Mouse (Mus musculus) kidney, postnatal 36 days (tissue): ENCODE data around the gene Slc9a3r2.
A peak's percentile ranks its signal among the peaks of the same experiment; 100 is the strongest.
"Not testable (repeated sequence)": the region's sequence is repeated elsewhere in the genome, so short reads cannot be mapped to it uniquely, and the experiment has no call there.

Experiments used
- DNase-seq, 2 experiments: peaks; one replicate each; pipeline ENCODE4 v3.0.0; 2021 to 2022; ENCODE audit warnings: mixed read lengths in 2 of 2

The Slc9a3r2 gene

DNA sequence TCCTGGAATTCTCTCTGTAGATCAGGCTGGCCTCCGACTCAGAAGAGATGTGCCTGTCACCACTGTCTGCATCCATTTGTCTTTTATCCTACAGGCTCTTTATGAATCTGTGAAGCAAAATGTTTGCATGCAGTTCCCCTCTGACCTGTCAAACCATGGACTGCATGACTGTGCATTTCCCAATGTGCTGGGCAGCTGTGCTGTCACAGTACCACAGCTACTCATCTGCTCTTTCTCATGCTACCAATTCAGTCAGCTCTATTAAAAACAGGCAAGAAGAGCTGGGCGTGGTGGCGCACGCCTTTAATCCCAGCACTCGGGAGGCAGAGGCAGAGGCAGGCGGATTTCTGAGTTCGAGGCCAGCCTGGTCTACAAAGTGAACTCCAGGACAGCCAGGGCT is 16.9 kb upstream of the Slc9a3r2 start:
- DNase-seq, result not testable (repeated sequence)

DNA sequence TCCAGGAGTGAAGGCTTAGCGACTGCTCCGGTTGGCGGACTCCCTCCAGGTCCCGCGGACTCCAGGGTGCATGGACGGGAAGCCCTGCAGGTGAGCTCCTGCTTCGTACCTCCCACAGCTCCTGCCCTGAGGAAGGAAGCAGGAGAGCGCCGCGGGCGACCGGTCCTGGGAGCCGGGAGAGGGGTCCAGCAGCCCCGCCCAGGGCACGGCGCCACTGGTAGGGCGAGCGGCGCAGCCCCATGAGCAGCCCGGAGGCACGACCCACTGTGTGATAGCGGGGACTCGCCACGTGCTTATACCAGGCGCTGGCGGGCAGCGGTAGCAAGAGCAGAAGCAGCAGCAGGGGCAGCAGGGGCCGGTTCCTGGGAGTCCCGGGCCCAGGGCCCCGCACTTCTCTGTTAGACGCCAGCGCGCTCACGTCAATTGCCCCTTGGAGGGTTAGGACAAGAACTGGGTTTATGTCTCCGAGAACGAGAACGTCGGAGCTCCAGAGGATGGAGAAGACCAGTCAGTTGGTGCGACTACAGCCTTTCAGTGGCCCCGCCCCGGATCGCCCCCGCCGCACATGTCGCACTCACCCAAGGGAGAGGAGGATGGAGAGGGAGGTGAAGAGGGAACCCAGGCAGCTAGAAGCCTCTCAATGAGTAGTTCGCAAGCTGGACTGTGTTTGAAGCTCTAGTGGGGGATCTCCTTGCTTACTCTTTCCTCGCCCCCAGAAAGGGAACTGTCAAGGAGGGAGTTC is 8.1 kb upstream of the Slc9a3r2 start, which contains the start of gene Npw:
Gene Npw, minus strand, starts transcription at position 441 of the 742 bp plus-strand sequence.
- peak in 1 of 2 experiments; percentile 52 for DNase-seq

DNA sequence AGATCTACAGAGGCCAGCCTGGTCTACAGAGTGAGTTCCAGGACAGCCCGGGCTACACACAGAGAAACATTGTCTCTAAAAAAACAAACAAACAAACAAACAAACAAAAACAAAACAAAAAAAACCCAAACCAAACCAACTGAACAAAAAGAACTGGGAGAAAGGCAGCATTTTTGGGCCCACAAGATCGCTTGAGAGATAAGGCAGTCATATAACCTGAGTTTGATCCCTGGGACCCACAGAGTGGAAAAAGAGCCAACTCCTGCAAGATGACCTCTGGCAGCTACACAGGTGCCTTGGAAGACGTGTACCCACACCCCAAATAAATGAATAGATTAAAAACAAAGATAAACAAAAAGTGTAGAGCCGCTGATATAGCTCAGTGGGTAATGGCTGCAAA is 4.8 kb upstream of the Slc9a3r2 start:
- DNase-seq, result no peak

DNA sequence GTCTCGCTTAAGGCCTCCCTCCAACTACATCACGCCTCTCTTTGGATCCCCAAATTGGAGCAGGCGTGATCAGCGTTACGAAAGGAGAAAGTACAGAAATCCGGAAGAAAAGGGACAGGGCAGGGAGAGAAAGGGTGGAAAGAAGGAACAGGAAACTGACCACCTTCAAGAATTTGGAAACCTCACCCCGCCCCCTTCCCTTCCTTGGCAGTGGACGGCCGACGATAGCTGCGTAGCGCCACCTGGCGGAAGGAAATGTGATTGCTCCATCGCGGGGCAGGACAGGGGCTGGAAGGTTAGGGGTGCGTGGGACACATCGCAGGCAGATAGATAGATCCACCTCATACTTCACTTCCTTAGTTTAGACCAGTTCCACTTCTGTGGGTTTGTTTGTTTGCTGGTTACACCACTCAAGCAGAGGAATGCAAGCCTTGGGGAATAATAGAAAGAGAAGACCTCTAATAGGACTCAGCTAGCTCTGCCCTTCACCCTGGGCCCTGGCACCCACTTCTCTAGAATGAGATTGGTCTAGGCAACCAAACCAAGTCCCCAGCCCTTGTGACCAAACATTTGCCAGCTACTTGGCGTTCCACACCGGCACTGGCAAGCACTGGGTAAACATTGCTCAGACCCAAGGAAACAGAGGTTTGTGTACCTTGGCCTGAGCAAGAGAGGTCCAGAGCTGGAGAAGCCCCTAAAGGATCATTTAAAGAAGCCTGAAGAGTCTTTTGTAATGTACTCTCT is 4.0 kb upstream of the Slc9a3r2 start:
- DNase-seq, result peak; percentile 77 to 92

DNA sequence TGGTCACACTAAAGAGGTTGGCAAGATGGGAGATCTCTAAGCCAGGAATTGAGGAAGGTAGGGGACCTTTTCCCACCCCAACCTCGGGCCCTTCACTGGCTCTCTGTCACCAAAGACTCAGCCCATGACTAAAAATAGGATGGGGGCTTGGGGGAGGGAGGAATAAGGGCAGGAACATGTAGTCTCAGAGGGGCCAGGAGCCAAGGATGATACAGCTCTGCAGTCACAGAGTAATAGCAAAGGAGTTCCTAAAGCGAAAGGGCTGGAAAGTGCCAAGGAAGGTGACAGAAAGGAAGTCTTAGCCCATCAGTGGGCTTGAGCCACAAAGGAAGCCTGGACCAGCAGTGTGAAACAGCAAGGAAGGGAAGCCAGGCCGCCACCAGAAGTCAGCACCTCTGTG is 1.7 kb upstream of the Slc9a3r2 start:
- DNase-seq, result no peak

DNA sequence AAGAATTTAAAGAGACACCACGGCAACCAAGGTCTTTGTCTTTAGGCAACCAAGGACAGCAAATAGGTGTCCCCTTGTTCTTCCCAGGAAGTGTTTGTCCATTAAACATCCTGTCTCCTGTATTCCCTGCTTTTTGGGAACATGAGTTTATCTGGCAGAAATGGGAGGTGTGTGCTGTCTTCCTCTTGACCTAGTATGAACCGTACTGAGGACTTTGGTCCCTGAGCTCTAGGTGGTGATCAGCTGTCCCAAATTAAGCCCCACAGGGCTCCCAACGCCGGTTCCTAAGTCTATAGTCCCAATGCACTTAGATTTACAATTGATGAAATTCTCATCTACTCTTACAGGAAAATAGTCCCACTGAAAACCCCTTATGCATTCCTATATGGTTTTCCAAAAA is 639 bp upstream of the Slc9a3r2 start:
- DNase-seq, result no peak

DNA sequence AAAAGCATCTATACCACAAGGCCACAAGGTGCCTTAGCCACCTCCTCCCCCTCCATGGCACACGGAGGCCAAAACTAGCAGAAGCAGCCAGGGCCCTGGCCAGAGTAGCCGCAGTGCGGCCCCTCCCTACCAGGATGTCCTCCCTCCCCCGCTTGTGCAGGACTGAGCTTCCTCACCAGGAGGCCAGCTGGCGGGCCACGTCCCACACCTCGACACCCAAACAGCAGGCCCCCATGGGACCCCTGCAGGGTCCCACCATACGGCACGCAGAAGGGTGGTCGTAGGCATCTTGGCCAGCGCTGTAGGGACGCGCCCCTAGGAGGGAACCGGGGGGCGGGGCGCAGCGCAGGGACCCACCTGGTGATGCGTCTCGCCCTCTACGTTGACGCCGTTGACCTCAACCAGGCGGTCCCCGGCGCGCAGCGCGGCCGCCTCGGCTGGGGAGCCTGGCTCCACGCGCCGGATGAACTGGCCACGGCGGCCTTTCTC is 502 bp downstream of the Slc9a3r2 start:
- peak; percentile 75 to 76 for DNase-seq

DNA sequence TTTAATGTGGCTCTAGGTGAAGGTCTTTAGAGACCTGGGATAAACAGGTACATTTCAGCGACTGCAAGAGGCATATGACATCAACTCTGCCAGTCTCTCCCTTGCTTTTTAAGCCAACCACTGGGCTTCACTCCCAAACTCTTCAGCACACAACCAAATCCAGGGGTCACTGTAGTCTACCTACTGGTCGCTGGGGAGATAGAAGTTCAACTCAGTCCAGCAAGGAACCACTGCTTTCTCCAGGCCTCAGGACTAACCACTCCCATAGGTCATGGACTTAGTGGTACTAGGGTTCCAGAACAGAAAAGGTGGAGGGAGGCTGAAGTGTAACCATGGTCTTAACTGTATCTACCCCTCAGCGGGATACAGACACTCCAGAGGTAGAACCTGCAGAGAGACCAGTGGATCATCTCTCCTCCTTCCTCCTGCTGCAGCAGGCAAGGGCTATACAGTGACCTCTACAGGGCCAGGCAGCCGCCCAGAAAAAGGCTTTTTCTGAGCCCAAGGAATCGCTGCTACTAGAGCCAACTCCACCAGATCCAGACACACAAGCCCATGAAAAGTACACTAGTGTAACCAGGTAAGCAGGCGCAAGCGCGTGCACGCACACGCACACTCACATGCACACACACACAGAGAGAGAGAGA is 1.3 kb downstream of the Slc9a3r2 start:
- DNase-seq, result no peak

DNA sequence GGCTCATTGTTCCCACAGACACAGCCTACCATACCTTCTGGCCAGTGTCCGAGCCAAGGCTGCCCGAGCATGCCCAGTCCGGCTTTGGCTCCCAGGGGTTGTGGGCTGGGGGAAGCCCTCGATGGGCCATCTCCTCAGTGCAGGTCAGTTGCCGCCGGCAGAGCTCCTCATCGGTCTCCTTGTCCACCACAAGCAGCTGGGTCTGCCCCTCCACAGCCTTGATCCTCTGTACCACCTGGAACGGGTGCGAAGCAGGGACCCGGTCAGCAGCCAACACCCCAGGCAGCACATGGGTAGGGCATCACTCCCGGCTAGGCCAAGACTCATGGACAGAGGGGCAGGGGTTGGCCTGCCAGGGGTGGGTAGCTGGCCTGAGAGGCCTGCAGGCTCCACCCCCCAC is 2.6 kb downstream of the Slc9a3r2 start:
- no peak for DNase-seq

DNA sequence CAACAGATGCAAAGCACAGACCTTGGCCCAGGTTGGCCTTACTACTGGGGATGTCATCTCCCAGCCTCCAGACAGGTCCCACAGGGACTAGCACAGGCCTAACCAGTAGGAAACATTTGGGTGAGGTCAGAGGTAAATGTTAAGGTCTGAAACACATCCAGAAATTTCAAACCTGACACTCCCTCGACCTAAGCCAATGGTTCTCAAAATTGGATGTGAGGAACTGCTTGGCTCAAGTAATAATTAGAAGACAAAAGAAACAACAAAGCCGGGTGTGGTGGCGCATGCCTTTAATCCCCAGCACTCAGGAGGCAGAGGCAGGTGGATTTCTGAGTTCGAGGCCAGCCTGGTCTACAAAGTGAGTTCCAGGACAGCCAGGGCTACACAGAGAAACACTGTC is 3.7 kb downstream of the Slc9a3r2 start:
- DNase-seq, result no peak

DNA sequence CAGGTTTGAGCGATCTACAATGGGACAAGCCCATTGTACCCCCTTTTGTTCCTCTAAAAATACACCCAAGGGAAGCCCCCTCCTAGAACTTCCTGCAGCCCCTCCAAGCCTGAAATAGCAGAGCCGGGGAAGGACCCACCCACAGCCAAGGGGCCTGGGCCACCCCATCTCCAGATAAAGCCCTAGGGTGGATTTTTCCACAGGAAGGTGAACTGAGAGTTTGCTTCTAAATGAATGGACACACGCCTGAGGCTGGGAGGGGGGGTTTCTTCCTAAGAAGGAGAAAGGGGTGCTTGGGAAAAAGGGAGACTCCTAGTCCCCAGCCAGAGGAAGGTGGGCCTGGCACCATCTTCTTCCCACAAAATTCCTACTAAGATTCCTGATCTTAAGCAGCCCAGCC is 4.2 kb downstream of the Slc9a3r2 start:
- DNase-seq, result peak; percentile 64 to 84

DNA sequence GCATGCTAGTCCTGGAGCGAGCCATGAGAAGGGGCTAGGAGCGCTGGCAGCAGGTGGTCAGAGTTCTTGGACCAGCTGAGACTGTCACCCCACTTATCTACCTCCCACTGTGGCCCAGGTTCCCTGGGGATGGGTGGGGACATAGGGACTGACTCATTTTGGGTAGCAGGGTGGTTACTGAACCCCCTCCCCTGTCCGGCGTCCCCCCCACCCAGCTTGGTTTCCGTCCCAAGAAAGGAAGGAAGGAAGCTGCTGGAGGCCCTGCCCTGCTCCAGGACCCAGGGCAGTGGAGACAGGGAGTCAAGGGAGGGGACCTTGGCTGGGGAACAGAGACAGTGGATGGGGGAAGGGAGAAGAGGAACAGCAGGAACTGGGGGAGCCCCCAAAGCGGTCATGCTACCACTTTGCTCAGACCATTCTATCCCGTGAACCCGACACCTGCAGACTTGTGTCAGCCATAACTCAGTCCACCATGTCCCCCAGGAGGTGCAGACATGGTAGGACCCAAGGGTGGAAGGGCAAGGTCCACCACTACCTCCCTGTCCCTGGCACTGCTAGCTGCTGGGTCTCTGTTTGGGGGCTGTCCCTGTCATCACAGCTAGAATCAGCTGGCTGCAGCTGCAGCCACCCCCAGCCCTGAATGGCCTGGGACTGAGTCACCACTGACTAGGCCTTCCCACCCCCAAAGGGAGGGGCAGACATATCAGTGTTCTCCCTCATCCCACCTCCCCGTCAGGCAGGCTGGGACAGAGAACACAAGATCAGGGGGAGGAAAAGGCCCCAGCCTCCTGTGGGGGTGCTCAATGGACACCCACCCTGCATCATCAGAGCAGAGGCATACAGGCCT is 5.0 kb downstream of the Slc9a3r2 start:
- DNase-seq, result peak; percentile 77 to 79

DNA sequence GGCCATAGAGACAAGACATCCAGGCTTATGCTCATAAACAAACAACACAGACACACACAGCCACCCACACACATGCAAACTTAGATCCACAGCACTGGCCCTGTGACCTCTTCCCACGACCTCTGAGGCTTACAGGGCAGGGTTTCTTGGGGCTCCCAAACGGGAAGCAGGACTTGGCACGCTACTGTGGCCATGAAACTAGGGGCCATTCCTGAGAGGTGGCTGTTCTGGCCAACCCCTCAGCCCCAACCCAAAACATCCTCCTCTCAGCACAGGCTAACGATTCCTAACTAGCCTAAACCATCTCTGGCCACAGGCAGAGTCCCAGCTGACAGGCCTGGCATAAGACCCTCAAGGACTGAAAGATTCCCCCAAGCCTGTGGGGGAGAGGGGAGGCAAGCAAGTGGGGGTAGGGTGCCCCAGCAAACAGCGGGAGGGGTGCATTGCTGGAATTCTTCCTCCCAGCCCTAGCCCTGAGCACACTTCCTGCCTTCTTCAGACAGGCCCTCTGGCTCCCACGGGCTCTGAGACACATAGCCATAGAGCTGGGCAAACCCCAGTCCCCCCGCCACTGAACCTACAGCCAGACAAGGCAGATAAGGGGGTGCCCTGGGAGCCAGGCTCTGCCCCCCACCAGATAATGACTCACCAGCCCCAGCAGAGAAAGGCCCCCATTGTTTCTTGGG is 6.0 kb downstream of the Slc9a3r2 start:
- DNase-seq, result peak; percentile 44 to 62

DNA sequence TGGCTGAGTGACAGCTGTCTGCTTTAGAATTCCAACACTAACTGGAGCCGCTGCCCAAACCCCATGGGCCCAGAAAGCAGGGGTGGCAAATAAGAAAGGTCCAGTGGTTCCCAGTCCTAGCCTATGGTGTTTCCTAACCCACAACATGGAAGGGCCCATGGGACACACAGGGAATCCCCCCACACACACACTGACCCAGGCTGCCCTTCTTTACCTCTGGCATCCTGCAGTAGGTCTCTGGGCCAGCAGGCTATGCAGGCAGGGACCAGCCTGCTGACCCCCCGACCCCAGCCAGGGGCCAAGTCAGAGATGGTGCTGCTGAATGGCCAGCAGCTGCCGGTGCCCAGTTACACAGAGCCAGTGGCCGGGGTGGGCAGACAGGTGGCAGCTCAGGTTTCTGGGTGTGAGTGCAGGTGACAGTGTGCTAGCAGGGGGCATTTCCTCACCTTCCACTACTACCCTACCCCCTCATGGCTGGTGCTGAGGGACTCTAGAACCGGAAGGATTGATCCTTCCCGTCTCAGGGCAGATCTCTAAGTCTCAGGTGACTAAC is 7.3 kb downstream of the Slc9a3r2 start:
- no peak for DNase-seq

DNA sequence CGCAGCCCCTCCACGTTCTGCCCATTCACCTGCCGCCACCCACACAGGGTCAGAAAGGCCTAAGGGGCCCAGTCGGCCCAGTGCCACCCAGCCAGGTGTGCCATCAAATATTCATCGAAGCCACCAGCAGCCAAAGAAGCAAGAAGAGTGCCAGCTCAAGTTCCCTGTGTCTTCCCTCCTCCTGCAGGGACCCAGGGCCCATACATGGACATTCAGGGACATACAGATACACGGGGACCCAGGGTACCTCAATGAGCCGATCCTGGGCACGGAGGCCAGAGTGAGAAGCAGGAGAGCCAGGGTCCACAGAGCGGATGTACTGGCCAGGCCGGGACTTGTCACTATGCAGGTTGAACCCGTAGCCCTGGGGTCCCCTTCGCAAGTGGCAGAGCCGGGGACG is 8.2 kb downstream of the Slc9a3r2 start:
- DNase-seq, result no peak

DNA sequence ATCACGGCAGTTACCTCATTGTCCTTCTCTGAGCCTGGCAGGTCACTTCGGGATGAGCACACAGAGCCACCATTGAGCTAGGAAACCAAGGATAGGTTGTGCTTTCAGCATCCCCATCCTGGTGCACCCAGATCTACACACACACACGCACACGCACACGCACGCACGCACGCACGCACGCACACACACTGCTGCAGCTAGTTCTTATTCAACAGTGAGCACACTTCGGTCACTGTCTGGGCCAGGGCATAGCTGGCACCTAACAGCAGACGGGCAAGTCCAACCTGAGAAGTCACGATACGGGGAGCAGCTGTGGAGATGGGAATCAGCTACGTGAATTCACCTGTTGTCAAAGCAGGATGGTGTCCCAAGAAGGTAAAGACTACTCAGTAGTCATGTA is 9.5 kb downstream of the Slc9a3r2 start:
- DNase-seq, result no peak

DNA sequence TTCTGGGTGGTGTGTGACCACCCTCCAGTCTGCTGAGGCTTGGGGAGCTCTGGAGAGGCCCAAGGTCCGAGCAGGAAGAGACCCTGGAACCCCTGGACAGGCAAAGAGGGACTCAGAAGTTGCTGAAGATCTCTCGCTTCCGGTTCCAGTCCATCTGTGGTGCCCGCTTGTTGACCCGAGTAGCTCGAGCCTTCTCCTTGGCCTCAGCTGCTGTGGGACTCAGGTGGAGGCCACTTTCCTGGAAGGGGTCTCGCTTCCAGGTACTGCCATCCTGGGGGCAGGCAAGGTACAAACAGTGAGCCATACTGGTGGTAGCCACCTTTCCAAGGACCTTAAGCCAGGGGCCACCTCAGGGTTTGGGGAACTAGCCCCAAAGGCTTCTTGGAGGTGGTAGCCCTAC is 10.0 kb downstream of the Slc9a3r2 start:
- no peak for DNase-seq

DNA sequence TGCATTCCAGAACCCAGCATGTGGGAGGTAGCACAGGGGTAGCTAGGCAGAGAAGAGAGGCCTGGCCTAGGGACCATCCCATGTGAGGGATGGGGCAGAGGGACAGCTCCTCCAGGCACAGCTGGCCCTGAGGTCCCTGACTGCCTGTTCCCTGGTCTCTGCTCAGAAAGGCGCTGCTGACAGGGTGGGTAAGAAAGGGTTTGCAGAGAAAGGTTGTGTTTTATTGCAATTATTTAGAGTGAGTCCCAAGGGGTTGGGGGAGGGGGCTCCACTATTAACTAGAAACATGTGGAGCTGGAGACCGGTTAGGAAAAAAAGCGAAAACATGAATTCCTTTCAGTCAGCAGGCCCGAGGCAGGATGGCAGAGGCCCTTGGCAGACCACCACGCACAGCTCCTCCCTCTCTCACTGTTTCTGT is 10.5 kb downstream of the Slc9a3r2 start:
- no peak for DNase-seq

DNA sequence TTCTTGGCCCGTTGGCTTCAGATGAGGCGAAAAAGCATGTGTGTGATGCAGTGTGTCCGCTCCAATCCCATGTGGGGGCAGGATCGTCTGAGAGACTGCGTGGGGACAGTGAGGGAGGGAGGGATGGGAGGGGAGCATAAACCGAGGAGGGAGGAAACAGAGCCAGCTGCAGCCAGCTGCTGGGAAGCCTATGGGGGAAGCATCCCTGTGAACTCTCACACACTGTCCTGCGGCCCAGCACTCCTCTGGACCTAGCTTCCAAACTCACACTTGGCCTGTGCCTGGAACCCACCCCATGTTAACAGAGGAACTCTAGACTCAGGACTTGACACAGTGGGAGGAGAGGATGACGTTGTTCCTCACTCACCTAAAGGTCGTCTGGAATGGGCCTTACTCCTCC is 11.3 kb downstream of the Slc9a3r2 start:
- peak; percentile 68 to 74 for DNase-seq

DNA sequence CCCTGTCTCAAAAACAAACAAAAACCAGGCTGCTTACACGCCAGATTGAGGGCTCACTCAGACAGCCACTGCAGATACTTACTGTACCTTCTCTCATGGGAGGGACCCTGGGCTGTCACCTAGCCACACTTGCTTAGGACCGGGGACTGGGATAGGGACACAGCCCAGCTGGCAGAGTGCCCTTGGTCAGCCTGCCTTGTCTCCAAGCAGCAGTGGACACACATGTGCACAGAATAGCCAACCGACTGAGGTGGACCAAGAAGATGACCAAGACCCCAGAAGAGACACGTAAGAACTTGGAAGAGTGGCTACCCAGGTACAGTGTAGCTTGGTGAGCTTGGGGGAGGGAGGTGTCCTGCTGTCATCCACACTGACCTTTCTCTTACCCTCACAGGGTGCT is 11.9 kb downstream of the Slc9a3r2 start:
- DNase-seq, result peak in 1 of 2 experiments; percentile 53

DNA sequence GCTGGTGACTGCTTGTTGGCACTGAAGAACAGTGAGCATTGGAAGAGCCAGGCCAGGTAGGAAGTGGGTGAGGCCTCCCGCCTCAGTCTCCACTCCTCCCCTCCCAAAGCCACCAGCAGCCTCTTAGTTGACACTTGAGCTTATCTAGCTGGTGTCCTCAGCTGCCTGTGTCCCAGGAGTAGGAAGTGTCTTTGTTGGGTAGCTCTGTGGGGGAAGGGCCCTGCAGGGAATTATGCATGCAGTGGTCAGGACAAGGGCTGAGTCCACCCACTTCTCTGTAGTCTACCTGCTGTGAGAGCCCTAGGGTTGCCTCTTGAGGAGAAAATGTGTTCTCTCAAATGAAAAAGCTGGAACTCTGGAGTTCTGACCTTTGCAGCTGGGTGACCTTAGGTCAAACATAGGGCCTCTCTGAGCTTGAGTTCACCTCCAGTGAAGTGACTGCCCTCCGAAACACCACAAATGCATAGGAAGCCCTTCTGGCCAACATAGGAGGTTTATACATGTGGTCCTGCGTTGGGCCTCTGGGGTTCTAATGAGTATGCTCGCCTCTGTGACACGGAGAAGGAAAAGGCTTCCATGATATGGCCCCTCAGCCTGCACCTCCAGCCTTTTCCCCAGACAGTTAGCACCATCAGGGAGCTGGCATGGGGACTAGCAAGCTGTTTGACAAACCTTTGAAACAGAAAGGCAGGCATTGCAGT is 13.2 kb downstream of the Slc9a3r2 start:
- DNase-seq, result no peak
